Mouse (Mus musculus): ENCODE results near the gene Tmeff1.
A peak's percentile ranks its signal among the peaks of the same experiment; 100 is the strongest.

GRCm38 (mm10) chr4:48691793-48692437 is 106.9 kb downstream of the Tmeff1 start:
- peak; percentile 89 for TF ChIP-seq CTCF (IDR thresholded peaks at IDR 0.05)
- no peak for TF ChIP-seq EP300 (IDR thresholded peaks at IDR 0.05)

All from lung, postnatal 0 days (tissue).